Mouse (Mus musculus) ES-E14 (cell line): ENCODE data around the gene Akap1. TPM values are rescaled to one million over a fixed set of nuclear protein-coding genes. Genes with fewer than 3 reads are reported as not detected.

ENCODE experiments used
- DNase-seq: peaks from one replicate; pipeline ENCODE4 v3.0.0-alpha.2; 2013; ENCODE audit warnings: low read depth, low spot score
- H3K27ac ChIP-seq: 2 replicates; pipeline ENCODE4 v1.5.1; 2012; ENCODE audit warnings: low read depth, mild to moderate bottlenecking, low read length, moderate library complexity, mixed read lengths; ENCODE audit not compliant: poor library complexity, insufficient read depth, severe bottlenecking
- H3K36me3 ChIP-seq: 2 replicates; pipeline ENCODE4 v1.6.1; 2012; ENCODE audit warnings: mild to moderate bottlenecking, low read length, moderate library complexity, mixed read lengths; ENCODE audit not compliant: control insufficient read depth, poor library complexity, insufficient read depth, severe bottlenecking
- H3K4me1 ChIP-seq, 2 experiments: fragments of 150-350 bp in 1 of 2; sonication (generic) in 1 of 2; 2 replicates each; pipeline ENCODE4 v1.6.1; 2012; ENCODE audit warnings: low read length in 2 of 2, mild to moderate bottlenecking in 1 of 2, mixed read lengths in 1 of 2; ENCODE audit not compliant: control insufficient read depth in 2 of 2, insufficient read depth in 2 of 2, poor library complexity in 1 of 2
- H3K4me3 ChIP-seq, 2 experiments: fragments of 150-350 bp in 1 of 2; sonication (generic) in 1 of 2; 2 replicates each; pipeline ENCODE4 v1.5.1; 2012; ENCODE audit warnings: low read length in 2 of 2, low read depth in 1 of 2, mild to moderate bottlenecking in 1 of 2, mixed read lengths in 1 of 2; ENCODE audit not compliant: insufficient read depth in 1 of 2, poor library complexity in 1 of 2, severe bottlenecking in 1 of 2
- H3K9ac ChIP-seq: 2 replicates; pipeline ENCODE4 v1.6.1; 2012; ENCODE audit warnings: low read depth, mild to moderate bottlenecking, low read length, mixed read lengths; ENCODE audit not compliant: poor library complexity, insufficient read depth, severe bottlenecking
- H3K9me3 ChIP-seq: fragments of 150-350 bp; sonication (generic); 2 replicates; pipeline ENCODE4 v1.6.1; 2012; ENCODE audit warnings: low read depth, mild to moderate bottlenecking, low read length; ENCODE audit not compliant: control insufficient read depth, insufficient read depth
- CHD2 ChIP-seq: IDR thresholded peaks from 2 replicates; pipeline ENCODE4 v1.6.1; 2014; ENCODE audit warnings: mild to moderate bottlenecking, low read depth, low read length, inconsistent platforms
- HCFC1 ChIP-seq: IDR thresholded peaks from 2 replicates; pipeline ENCODE4 v1.6.1; 2012; ENCODE audit warnings: low read length, inconsistent platforms, borderline replicate concordance; ENCODE audit not compliant: insufficient read depth
- MAFK ChIP-seq: IDR thresholded peaks from 2 replicates; pipeline ENCODE4 v1.6.1; 2014; ENCODE audit warnings: mild to moderate bottlenecking, low read depth, low read length, inconsistent platforms; ENCODE audit not compliant: insufficient read depth
- ZC3H11A ChIP-seq: IDR thresholded peaks from 2 replicates; pipeline ENCODE4 v1.6.1; 2012; ENCODE audit warnings: low read depth, mild to moderate bottlenecking, inconsistent platforms, low read length, borderline replicate concordance
- ZNF384 ChIP-seq: IDR thresholded peaks from 2 replicates; pipeline ENCODE4 v1.6.1; 2012; ENCODE audit warnings: low read depth, low read length, inconsistent platforms
- in situ Hi-C, 2 experiments: fragments of 600-800 bp; cut with MboI; formaldehyde crosslinking; loops; one replicate each; pipeline ENCODE4 v1.15.1; 2025; ENCODE audit warnings: low sequenced_read_pairs in 2 of 2, inconsistent platforms in 1 of 2; ENCODE audit not compliant: unreplicated experiment in 2 of 2
- total RNA-seq: library from RNA; depleted of rRNA; stranded (reverse); fragments of 300-350 nt; gene quantifications from 2 replicates; pipeline ENCODE4 v1.2.3, GENCODE M21; 2012

Gene Akap1
- total RNA-seq, 1 experiment, result 184 TPM

- no peak overlapping the region for H3K4me3 ChIP-seq
- peaks cover 35% of the 10 kb centered on the region for H3K36me3 ChIP-seq
- no peak for DNase-seq
- in situ Hi-C loops, result no loop called here
- TF ChIP-seq CHD2 (no peak), ZC3H11A (no peak), ZNF384 (no peak), MAFK (no peak), HCFC1 (no peak)
- no peaks in the 10 kb centered on the region for H3K9me3 ChIP-seq
- no peak overlapping the region for H3K27ac ChIP-seq
- no peak overlapping the region for H3K9ac ChIP-seq
- H3K4me1 ChIP-seq, result peaks cover 6 to 34% of the 10 kb centered on the region in 2 experiments; a peak in 3 of 4 replicates
Observed at GRCm38 (mm10) chr11:88848590-88848989, 15.8 kb downstream of the Akap1 start.

GRCm38 (mm10) chr11:88847281-88848006 is 16.9 kb downstream of the Akap1 start:
- DNase-seq, result no peak
- Histone ChIP-seq H3K4me1 (peaks cover 6 to 36% of the 10 kb centered on the region in 2 experiments; a peak in 3 of 4 replicates), H3K4me3 (no peak overlapping the region), H3K27ac (no peak overlapping the region), H3K9me3 (no peaks in the 10 kb centered on the region), H3K36me3 (peaks cover 34% of the 10 kb centered on the region), H3K9ac (no peak overlapping the region)
- no peak for TF ChIP-seq CHD2
- no peak for TF ChIP-seq HCFC1
- TF ChIP-seq MAFK, result no peak
- no peak for TF ChIP-seq ZC3H11A
- no peak for TF ChIP-seq ZNF384
- in situ Hi-C loops, result no loop called here

- Histone ChIP-seq H3K36me3 (peaks cover 51% of the 10 kb centered on the region), H3K9ac (no peak overlapping the region), H3K27ac (no peak overlapping the region; the same call in 1 of the 2 replicates), H3K9me3 (no peaks in the 10 kb centered on the region), H3K4me3 (no peak overlapping the region), H3K4me1 (peaks cover 6 to 33% of the 10 kb centered on the region in 2 experiments; a peak in 3 of 4 replicates)
- no peak for TF ChIP-seq ZNF384
- TF ChIP-seq ZC3H11A, result no peak
- in situ Hi-C loops, result no loop called here
- no peak for DNase-seq
Observed at GRCm38 (mm10) chr11:88844384-88844783, 20.0 kb downstream of the Akap1 start.

GRCm38 (mm10) chr11:88843305-88843704 is 21.1 kb downstream of the Akap1 start:
- Histone ChIP-seq H3K9me3 (no peaks in the 10 kb centered on the region), H3K9ac (no peak overlapping the region), H3K4me3 (no peak overlapping the region), H3K27ac (no peak overlapping the region), H3K36me3 (peaks cover 61% of the 10 kb centered on the region), H3K4me1 (peaks cover 4 to 32% of the 10 kb centered on the region in 2 experiments; a peak in 3 of 4 replicates)
- no peak for DNase-seq
- in situ Hi-C loops, result no loop called here
- TF ChIP-seq CHD2, result no peak
- TF ChIP-seq MAFK, result no peak
- TF ChIP-seq ZNF384, result no peak
- TF ChIP-seq ZC3H11A, result no peak
- TF ChIP-seq HCFC1, result no peak
